8 mouse cellular contexts compared by ENCODE assay signal in genomic region chrX:134307534-134308274, GRCm38 (mm10). TPM values are rescaled to one million over a fixed set of nuclear protein-coding genes. Genes with fewer than 3 reads are reported as not detected.
DNase-seq lines count a peak whose midpoint lies in the region; ATAC-seq and TF ChIP-seq lines count a peak whose summit lies in the region.

Gene Cenpi, plus strand, starts transcription at chrX:134308084.

- H3K9me3 ChIP-seq in ES-Bruce4 (replicated peaks; ENCODE audit: control insufficient read depth, insufficient read depth, low read length, poor library complexity, severe bottlenecking): no peaks in the 10 kb centered on the region
- H3K9me3 ChIP-seq in forebrain, embryonic 13.5 days (replicated peaks): no peaks in the 10 kb centered on the region
- H3K9me3 ChIP-seq in neural tube, embryonic 15.5 days (replicated peaks): no peaks in the 10 kb centered on the region

- WGBS in forebrain, embryonic 13.5 days: 20% methylated on average over 36 of the region's 36 CpGs
- 28% methylated on average over 36 of the region's 36 CpGs for WGBS in neural tube, embryonic 15.5 days

- peak within 1 kb of the TSS; percentile 98 for H3K4me3 ChIP-seq in ES-Bruce4 (ENCODE audit: low read depth, low read length)
- peak within 1 kb of the TSS; percentile 43 for H3K4me3 ChIP-seq in forebrain, embryonic 13.5 days
- peak within 1 kb of the TSS; percentile 43 for H3K4me3 ChIP-seq in neural tube, embryonic 15.5 days (replicated peaks)

- no peak for TF ChIP-seq EP300 in ES-Bruce4 (IDR thresholded peaks at IDR 0.05; ENCODE audit: insufficient read depth, low read depth, low read length)

- peak; percentile 97 for ATAC-seq in cerebellum, adult (ENCODE audit: insufficient number of reproducible peaks, low FRiP score, low TSS enrichment)
- peak; percentile 97 for ATAC-seq in forebrain, embryonic 13.5 days
- peak; percentile 97 for ATAC-seq in neural tube, embryonic 15.5 days (ENCODE audit: low FRiP score)

- H3K4me2 ChIP-seq in forebrain, embryonic 13.5 days: peak within 1 kb of the TSS; percentile 58
- H3K4me2 ChIP-seq in neural tube, embryonic 15.5 days: peak within 1 kb of the TSS; percentile 58

- peak; percentile 86 to 90 for DNase-seq in heart, postnatal 14 days
- peak; percentile 86 for DNase-seq in layer of hippocampus, adult 11-12 months (ENCODE audit: low spot score)
- DNase-seq in lung, adult 18-20 months: peak; percentile 85 to 88
- peak; percentile 88 for DNase-seq in testis, postnatal 14 days (ENCODE audit: low spot score)

- peak within 1 kb of the TSS; percentile 89 for H3K9ac ChIP-seq in ES-Bruce4 (ENCODE audit: low read depth, poor library complexity, severe bottlenecking)
- H3K9ac ChIP-seq in forebrain, embryonic 13.5 days: peak within 1 kb of the TSS; percentile 55
- H3K9ac ChIP-seq in neural tube, embryonic 15.5 days (replicated peaks): peak within 1 kb of the TSS; percentile 26; the same call in 1 of the 2 replicates

- H3K4me1 ChIP-seq in ES-Bruce4 (ENCODE audit: control insufficient read depth, insufficient read depth, low read length): no peaks in the 10 kb centered on the region
- H3K4me1 ChIP-seq in forebrain, embryonic 13.5 days: peaks cover 5% of the 10 kb centered on the region; the same call in 1 of the 2 replicates
- H3K4me1 ChIP-seq in neural tube, embryonic 15.5 days: no peaks in the 10 kb centered on the region

- no peak for TF ChIP-seq CTCF in ES-Bruce4 (IDR thresholded peaks at IDR 0.05; ENCODE audit: low read depth, low read length)

- peaks cover 5% of the 10 kb centered on the region for H3K36me3 ChIP-seq in ES-Bruce4 (ENCODE audit: control insufficient read depth, insufficient read depth, low read length, poor library complexity, severe bottlenecking)
- H3K36me3 ChIP-seq in forebrain, embryonic 13.5 days (ENCODE audit: poor library complexity, severe bottlenecking): 0 out of 2 replicates have a peak, but pooled peaks cover 6% of the 10 kb centered on the region
- H3K36me3 ChIP-seq in neural tube, embryonic 15.5 days: no peaks in the 10 kb centered on the region

- H3K27ac ChIP-seq in ES-Bruce4 (ENCODE audit: insufficient read depth, low read length): no peak within 1 kb of the TSS
- no peak within 1 kb of the TSS for H3K27ac ChIP-seq in forebrain, embryonic 13.5 days
- peak within 1 kb of the TSS; percentile 49 for H3K27ac ChIP-seq in neural tube, embryonic 15.5 days (replicated peaks)

- intact Hi-C loops in heart, postnatal 14 days (cut with DNase I): loop anchor here (10.0 kb wide), 1 partner anchor 363 kb away; no protein-coding TSS in a partner anchor

- no peaks in the 10 kb centered on the region for H3K27me3 ChIP-seq in ES-Bruce4 (ENCODE audit: control insufficient read depth, insufficient read depth, low read length, poor library complexity, severe bottlenecking)
- no peaks in the 10 kb centered on the region for H3K27me3 ChIP-seq in forebrain, embryonic 13.5 days
- H3K27me3 ChIP-seq in neural tube, embryonic 15.5 days (replicated peaks): no peaks in the 10 kb centered on the region

- TF ChIP-seq POLR2A in ES-Bruce4 (IDR thresholded peaks at IDR 0.05; ENCODE audit: insufficient read depth, low read length): peak; percentile 50

RNA-seq across cellular contexts. Expression of gene Cenpi, which starts in this region (rescaled TPM):
- 26.5 and 33.2 TPM in 2 replicates for polyA plus RNA-seq in ES-Bruce4 (2011; ENCODE audit: insufficient read depth, insufficient read length, low read depth, missing spikeins)
- polyA plus RNA-seq in forebrain, embryonic 13.5 days (2015; fragmentation: Nextera tagmentation; extraction: Ambion mirVana): 24.5 and 27.3 TPM in 2 replicates
- 1 to 10 TPM; 1.2 to 1.5 TPM for total RNA-seq in heart, postnatal 14 days (2021)
- 5.9 and 11.3 TPM in 2 replicates for polyA plus RNA-seq in neural tube, embryonic 15.5 days (2015; fragmentation: Nextera tagmentation; extraction: Ambion mirVana)

Comparison
In these comparisons a context has a peak if more than half of its experiments do, and no peak if none do; other contexts are left out.
1. H3K4me3 ChIP-seq: peak in every context shown above with its lines; median percentile 98 in ES-Bruce4; 43 in forebrain, embryonic 13.5 days; 43 in neural tube, embryonic 15.5 days.
2. H3K9ac ChIP-seq: peak in every context shown above with its lines; median percentile 89 in ES-Bruce4; 55 in forebrain, embryonic 13.5 days; 26 in neural tube, embryonic 15.5 days.